Mouse (Mus musculus) heart, embryonic 16.5 days (tissue): ENCODE data around the gene Gata2. TPM values are rescaled to one million over a fixed set of nuclear protein-coding genes. Genes with fewer than 3 reads are reported as not detected.

Experiments
- ATAC-seq: fragments of 200-750 bp; cut with Nextera tagmentation; replicated peaks from 2 replicates; pipeline ENCODE4 v1.8.0; 2017; ENCODE audit warnings: moderate number of reproducible peaks; ENCODE audit not compliant: insufficient read depth, low FRiP score; ENCODE audit errors: extremely low read depth
- H3K27ac ChIP-seq: fragments of 300-500 bp; sonication (generic); 2 replicates; pipeline ENCODE4 v1.5.1; 2014; ENCODE audit warnings: mild to moderate bottlenecking, low read length, control low read depth, moderate library complexity
- H3K27me3 ChIP-seq: fragments of 300-500 bp; sonication (generic); 2 replicates; pipeline ENCODE4 v1.6.1; 2014; ENCODE audit warnings: low read length, mixed read lengths; ENCODE audit not compliant: control insufficient read depth, insufficient read depth
- H3K36me3 ChIP-seq: fragments of 300-500 bp; sonication (generic); 2 replicates; pipeline ENCODE4 v1.6.1; 2014; ENCODE audit not compliant: control insufficient read depth, insufficient read depth
- H3K4me1 ChIP-seq: fragments of 300-500 bp; sonication (generic); 2 replicates; pipeline ENCODE4 v1.6.1; 2014; ENCODE audit warnings: low read length, mixed read lengths; ENCODE audit not compliant: control insufficient read depth, insufficient read depth
- H3K4me2 ChIP-seq: fragments of 300-500 bp; sonication (generic); 2 replicates; pipeline ENCODE4 v1.6.1; 2014; ENCODE audit warnings: low read depth, mild to moderate bottlenecking, control low read depth, low read length
- H3K4me3 ChIP-seq: fragments of 300-500 bp; sonication (generic); 2 replicates; pipeline ENCODE4 v1.5.1; 2014; ENCODE audit warnings: mild to moderate bottlenecking, control low read depth, low read length
- H3K9ac ChIP-seq: fragments of 300-500 bp; sonication (generic); 2 replicates; pipeline ENCODE4 v1.6.1; 2014; ENCODE audit warnings: low read length, control low read depth
- H3K9me3 ChIP-seq: fragments of 300-500 bp; sonication (generic); replicated peaks from 2 replicates; pipeline ENCODE4 v1.6.1; 2016; ENCODE audit warnings: low read length; ENCODE audit not compliant: control insufficient read depth
- WGBS: fragments of 180-500 bp; shearing (Covaris S2); extraction: QIAGEN DNeasy Blood & Tissue Kit; methylation state at CpG from one replicate; pipeline ENCODE4 v1.1.7; 2014; 5-methylcytosine and 5-hydroxymethylcytosine counted together
- polyA plus RNA-seq: library from polyadenylated mRNA; unstranded; fragments of >200 nt; fragmentation: Nextera tagmentation; extraction: Ambion mirVana; gene quantifications from 2 replicates; pipeline ENCODE4 v1.2.1, GENCODE M21; 2015

Gene Gata2
- polyA plus RNA-seq, 1 experiment from 2014 or later, result 15.5 TPM

- Histone ChIP-seq H3K4me1 (peaks cover 9% of the 10 kb centered on the region), H3K4me2 (peak overlapping the region; percentile 38; the same call in 1 of the 2 replicates), H3K27ac (no peak overlapping the region), H3K4me3 (peak overlapping the region; percentile 3; the same call in 1 of the 2 replicates), H3K9ac (no peak overlapping the region), H3K27me3 (peaks cover 20% of the 10 kb centered on the region), H3K36me3 (no peaks in the 10 kb centered on the region), H3K9me3 (no peaks in the 10 kb centered on the region)
- ATAC-seq, result no peak
- WGBS, result 3% methylated on average over 17 of the region's 17 CpGs
Observed at GRCm38 (mm10) chr6:88235983-88236382, 42.3 kb downstream of the Gata2 start.

GRCm38 (mm10) chr6:88236513-88236912, 42.8 kb downstream of the Gata2 start:
- ATAC-seq, result 0 out of 2 replicates have a peak, but pooled peaks have one; percentile 20
- Histone ChIP-seq H3K4me3 (no peak overlapping the region), H3K9me3 (no peaks in the 10 kb centered on the region), H3K27ac (no peak overlapping the region), H3K4me2 (peak overlapping the region; percentile 38; the same call in 1 of the 2 replicates), H3K4me1 (peaks cover 9% of the 10 kb centered on the region), H3K27me3 (peaks cover 20% of the 10 kb centered on the region), H3K9ac (no peak overlapping the region), H3K36me3 (no peaks in the 10 kb centered on the region)
- WGBS, result 12% methylated on average over 7 of the region's 7 CpGs

GRCm38 (mm10) chr6:88242604-88243003, 48.9 kb downstream of the Gata2 start:
- H3K27me3 ChIP-seq, result peaks cover 6% of the 10 kb centered on the region; the same call in 1 of the 2 replicates
- ATAC-seq, result no peak; the same call in 1 of the 2 replicates
- H3K9ac ChIP-seq, result no peak overlapping the region
- H3K4me3 ChIP-seq, result no peak overlapping the region
- WGBS, result 3% methylated on average over 15 of the region's 15 CpGs
- H3K27ac ChIP-seq, result no peak overlapping the region
- H3K9me3 ChIP-seq, result no peaks in the 10 kb centered on the region
- H3K4me1 ChIP-seq, result no peaks in the 10 kb centered on the region
- peak overlapping the region; percentile 19; the same call in 1 of the 2 replicates for H3K4me2 ChIP-seq
- no peaks in the 10 kb centered on the region for H3K36me3 ChIP-seq

GRCm38 (mm10) chr6:88249231-88249630, 55.5 kb downstream of the Gata2 start:
- Histone ChIP-seq H3K4me2 (no peak overlapping the region), H3K4me1 (peaks cover 5% of the 10 kb centered on the region; the same call in 1 of the 2 replicates), H3K27me3 (no peaks in the 10 kb centered on the region), H3K36me3 (no peaks in the 10 kb centered on the region), H3K4me3 (no peak overlapping the region), H3K9ac (no peak overlapping the region), H3K27ac (no peak overlapping the region), H3K9me3 (no peaks in the 10 kb centered on the region)
- WGBS, result 75% methylated on average over 1 of the region's 1 CpGs
- ATAC-seq, result no peak

GRCm38 (mm10) chr6:88251396-88251795, 57.7 kb downstream of the Gata2 start:
- H3K4me1 ChIP-seq, result peaks cover 11% of the 10 kb centered on the region
- ATAC-seq, result no peak

GRCm38 (mm10) chr6:88251798-88252478, 58.2 kb downstream of the Gata2 start:
- no peaks in the 10 kb centered on the region for H3K27me3 ChIP-seq
- no peak overlapping the region for H3K4me2 ChIP-seq
- H3K4me3 ChIP-seq, result no peak overlapping the region
- no peaks in the 10 kb centered on the region for H3K36me3 ChIP-seq
- H3K9me3 ChIP-seq, result no peaks in the 10 kb centered on the region
- peaks cover 11% of the 10 kb centered on the region for H3K4me1 ChIP-seq
- ATAC-seq, result no peak
- H3K9ac ChIP-seq, result no peak overlapping the region
- 53% methylated on average over 7 of the region's 7 CpGs for WGBS
- no peak overlapping the region for H3K27ac ChIP-seq

More at GRCm38 (mm10) chr6:88251396-88251795, 57.7 kb downstream of the Gata2 start:
- Histone ChIP-seq H3K27ac (no peak overlapping the region), H3K4me2 (no peak overlapping the region), H3K4me3 (no peak overlapping the region), H3K27me3 (no peaks in the 10 kb centered on the region), H3K9me3 (no peaks in the 10 kb centered on the region), H3K9ac (no peak overlapping the region), H3K36me3 (no peaks in the 10 kb centered on the region)
- WGBS, result 100% methylated on average over 1 of the region's 1 CpGs

- Histone ChIP-seq H3K4me3 (no peak overlapping the region), H3K27ac (no peak overlapping the region), H3K9ac (no peak overlapping the region), H3K4me2 (no peak overlapping the region), H3K4me1 (peaks cover 6% of the 10 kb centered on the region), H3K27me3 (no peaks in the 10 kb centered on the region), H3K36me3 (no peaks in the 10 kb centered on the region), H3K9me3 (no peaks in the 10 kb centered on the region)
- 57% methylated on average over 6 of the region's 6 CpGs for WGBS
- no peak for ATAC-seq
Observed at GRCm38 (mm10) chr6:88254082-88254481, 60.4 kb downstream of the Gata2 start.

- no peak overlapping the region for H3K9ac ChIP-seq
- no peaks in the 10 kb centered on the region for H3K27me3 ChIP-seq
- no peaks in the 10 kb centered on the region for H3K9me3 ChIP-seq
- H3K4me3 ChIP-seq, result no peak overlapping the region
- no peak overlapping the region for H3K4me2 ChIP-seq
- WGBS, result 18% methylated on average over 4 of the region's 4 CpGs
- H3K36me3 ChIP-seq, result no peaks in the 10 kb centered on the region
- no peak for ATAC-seq
- no peak overlapping the region for H3K27ac ChIP-seq
- peaks cover 6% of the 10 kb centered on the region for H3K4me1 ChIP-seq
Observed at GRCm38 (mm10) chr6:88255435-88255834, 61.7 kb downstream of the Gata2 start.
